16 mouse cellular contexts compared by ENCODE assay signal in genomic region chr12:112230196-112230595, GRCm38 (mm10).
"Had no signal": no experiment of that assay in that cellular context is flagged by ENCODE, and none has a peak within 500 bp of the region (broad histone marks: within the 10 kb centered on the region; RNA-seq: fewer than 3 reads in every experiment).

No protein-coding gene starts in this region.

- H3K4me2 ChIP-seq: liver, embryonic 13.5 days; neural tube, embryonic 13.5 days had no signal

- H3K9ac ChIP-seq: liver, embryonic 13.5 days; neural tube, embryonic 13.5 days had no signal

- H3K4me3 ChIP-seq: layer of hippocampus, adult 2 months; liver, embryonic 13.5 days; myocyte; neural tube, embryonic 13.5 days had no signal

- H3K27me3 ChIP-seq: liver, embryonic 13.5 days had no signal

- H3K36me3 ChIP-seq: liver, embryonic 13.5 days; neural tube, embryonic 13.5 days had no signal

- DNase-seq: kidney, adult 2 months; kidney, postnatal 25 days; layer of hippocampus, adult 9-11 months; liver, embryonic 13.5 days; lung, adult 2 months; lung, postnatal 14 days; lung, postnatal 4 days; midbrain, embryonic 14.5 days; retina, postnatal 1 day; right cerebral cortex, postnatal 25 days; spleen, adult 18-20 months had no signal

- ATAC-seq: intestine, postnatal 0 days had no signal

- H3K4me1 ChIP-seq: liver, embryonic 13.5 days had no signal

- H3K27ac ChIP-seq: kidney, postnatal 0 days; layer of hippocampus, adult 2 months; liver, embryonic 13.5 days; neural tube, embryonic 13.5 days had no signal

- H3K9me3 ChIP-seq: liver, embryonic 13.5 days; neural tube, embryonic 13.5 days had no signal
